Mouse (Mus musculus) thymus, postnatal 25 days (tissue): ENCODE results near the gene Vps51.

Experiments
- DNase-seq: peaks from one replicate; pipeline ENCODE4 v3.0.0; 2022

Gene Vps51

DNA sequence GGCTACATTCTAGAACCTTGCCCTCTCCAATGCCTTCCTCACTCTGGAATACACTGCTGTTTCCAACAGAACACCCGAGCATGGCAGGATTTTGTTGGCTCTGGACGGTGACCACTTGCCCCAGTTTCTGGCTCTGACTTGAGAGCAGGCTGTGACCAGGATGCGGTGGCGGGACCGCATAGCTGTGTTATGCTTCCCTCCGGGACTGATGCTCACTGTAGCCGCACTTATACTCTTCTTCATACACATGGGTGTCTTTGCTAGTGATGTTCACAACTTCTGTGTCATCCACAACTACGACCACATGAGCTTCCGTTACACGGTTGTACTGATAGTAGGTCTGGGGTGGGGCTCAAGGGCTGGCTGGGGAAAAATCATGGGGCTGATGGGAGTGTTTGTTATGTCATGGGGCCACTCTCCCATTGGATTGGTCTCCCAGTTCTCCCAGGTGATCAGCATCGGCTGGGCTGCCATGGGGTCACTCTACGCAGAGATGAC, 3.0 kb upstream of the Vps51 start, which contains the start of gene Tmem262:
Gene Tmem262, plus strand, starts transcription at position 51 of the 498 bp plus-strand sequence.
- DNase-seq: no peak

- DNase-seq: no peak
These were observed 3.1 kb downstream of the Vps51 start for GRCm38 (mm10) chr19:6073889-6074288.

DNA sequence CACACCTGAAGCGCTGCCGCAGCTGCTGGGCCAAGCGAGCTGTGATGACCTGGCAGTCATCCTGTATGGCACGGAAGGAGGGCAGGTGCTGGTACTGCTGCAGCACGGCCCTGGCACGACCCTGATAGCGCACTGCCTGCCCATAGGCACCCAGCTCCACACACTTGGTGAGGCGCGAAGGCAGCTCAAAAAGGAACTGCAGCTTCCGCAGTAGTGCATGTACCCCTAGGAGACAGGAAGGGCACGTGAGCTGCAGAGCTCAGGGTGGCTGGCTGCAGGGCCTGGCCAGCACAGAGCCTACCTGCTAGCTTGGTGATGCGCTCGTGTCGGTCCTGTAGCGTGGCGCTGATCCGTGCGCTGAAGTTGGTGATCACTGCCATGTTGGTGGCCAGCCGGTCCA, 5.8 kb downstream of the Vps51 start:
- no peak for DNase-seq

DNA sequence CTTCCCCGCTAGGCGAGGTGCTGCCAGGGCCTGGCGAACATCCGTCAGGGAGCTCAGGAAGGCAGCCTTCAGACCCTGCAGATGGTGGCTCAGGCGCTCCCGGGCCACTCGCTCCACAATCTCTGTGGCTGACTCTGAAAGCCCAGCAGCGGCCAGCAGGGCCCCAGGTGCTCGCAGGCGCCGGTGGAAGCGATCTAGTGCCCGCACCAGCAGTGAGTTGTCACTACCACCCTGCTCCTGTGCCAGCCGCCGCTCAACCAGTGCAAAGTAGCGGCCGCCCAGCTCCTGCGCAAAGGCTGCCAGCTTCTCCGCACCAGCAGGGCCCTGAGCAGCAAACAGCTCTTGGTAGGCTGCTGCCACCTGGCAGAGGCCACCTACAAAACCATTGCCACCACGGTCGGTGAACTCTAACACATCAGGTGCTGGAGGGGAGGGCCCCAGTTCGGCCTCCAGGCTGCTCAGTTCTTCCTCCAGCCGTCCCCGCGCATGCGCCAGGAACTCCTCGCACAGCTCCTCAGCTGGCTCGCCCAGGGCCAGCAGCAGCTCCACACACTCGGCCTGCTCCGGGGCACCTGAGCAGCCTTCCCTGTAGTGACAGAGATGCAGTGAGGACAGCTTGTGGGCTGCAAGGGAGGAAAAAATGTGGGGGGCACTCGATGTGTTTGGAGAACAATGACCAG, 6.3 kb downstream of the Vps51 start:
- DNase-seq: no peak

DNA sequence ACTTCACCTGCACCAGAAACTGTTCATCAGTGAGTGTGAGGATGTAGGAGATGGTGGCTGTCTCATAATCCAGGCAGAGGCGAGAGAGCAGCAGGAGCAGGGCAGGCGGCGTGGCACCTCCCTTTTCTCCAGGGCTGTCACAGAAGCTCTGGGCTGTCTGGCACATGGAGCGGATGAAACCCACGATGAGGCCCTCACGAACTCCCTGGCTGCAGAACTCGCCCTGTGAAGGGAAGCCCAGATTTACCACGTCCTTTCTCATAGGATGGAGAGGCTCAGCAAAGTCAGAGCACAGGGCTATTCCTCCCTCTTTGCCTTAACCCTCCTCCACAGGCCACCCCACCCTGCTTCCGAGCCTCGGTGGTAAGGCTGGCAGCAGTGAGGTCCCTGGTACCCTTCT, 7.2 kb downstream of the Vps51 start:
- no peak for DNase-seq

GRCm38 (mm10) chr19:6068951-6069350, 8.1 kb downstream of the Vps51 start:
- DNase-seq: peak; percentile 54

- peak; percentile 87 for DNase-seq
These were observed 9.2 kb downstream of the Vps51 start, which contains the start of gene Tm7sf2 for GRCm38 (mm10) chr19:6067724-6068415. TSS of gene Tm7sf2 (minus strand) at chr19:6068373.

DNA sequence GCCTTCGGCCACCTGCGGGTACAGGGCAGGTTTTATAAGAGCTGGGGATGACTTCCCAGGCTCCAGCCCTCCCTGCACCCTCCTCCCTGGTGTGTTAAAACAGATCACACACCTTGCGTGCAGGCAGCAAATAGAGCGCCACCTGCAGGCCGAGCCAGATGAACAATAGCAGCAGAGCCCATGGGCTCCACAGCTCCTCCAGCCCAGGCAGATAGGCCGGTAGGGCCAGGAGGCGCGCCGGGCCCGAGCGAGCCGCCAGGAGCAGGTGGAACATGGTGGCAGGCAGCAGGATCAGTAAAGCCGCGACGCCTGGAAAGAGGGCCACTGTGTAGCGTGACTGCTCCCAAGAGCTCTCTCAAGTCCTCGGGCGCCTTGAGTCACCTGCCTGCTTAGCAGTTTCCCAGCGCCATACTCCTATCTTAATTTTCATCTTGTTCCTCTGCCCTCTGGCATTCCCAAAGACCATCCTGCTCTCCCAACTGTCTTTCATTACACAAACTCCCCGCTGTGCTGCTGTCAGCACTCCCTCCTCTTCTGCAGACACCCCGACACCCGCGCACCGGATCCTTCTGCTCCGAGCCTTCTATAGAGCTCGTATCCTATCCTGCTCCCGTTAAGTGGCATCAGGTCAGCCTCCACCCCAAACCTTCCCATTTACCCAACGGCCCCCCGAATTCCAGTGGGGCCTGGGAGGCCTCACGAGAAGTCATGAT, 9.9 kb downstream of the Vps51 start:
- DNase-seq: peak; percentile 87

DNA sequence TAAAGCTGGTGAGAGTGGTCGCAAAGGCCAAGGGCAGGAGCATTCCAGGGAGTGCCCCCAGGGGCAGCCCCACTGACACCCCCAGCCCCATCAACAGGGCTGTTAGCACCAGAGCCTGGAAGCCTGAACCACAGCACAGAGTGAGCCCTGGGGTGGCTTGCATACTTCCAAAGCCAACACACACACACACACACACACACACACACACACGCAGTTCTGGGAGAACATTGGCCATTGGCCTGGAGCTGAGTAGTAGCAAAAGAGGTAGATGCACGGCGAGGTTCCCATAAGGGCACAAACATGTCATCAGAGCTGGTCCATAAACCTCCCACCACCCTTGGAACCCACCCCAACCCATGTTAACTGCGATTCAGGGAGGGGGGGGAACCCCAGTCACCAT, 10.5 kb downstream of the Vps51 start:
- DNase-seq: no peak

DNA sequence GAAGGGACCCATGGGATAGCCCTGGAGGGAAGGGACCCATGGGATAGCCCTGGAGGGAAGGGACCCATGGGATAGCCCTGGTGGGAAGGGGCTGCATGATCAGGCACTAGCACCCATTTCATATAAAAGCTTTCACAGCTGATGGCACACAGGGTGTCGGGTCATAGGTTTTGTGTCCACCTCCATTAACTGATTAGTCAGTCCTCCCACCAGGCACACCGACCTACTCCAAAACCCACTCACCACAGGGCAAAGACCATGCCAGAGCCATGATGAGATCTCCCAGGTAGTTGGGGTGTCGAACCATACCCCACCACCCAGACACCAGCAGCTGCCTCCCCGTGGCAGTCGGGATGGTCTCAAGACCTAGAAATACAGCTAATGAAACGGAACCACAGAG, 13.9 kb downstream of the Vps51 start:
- DNase-seq: no peak

DNA sequence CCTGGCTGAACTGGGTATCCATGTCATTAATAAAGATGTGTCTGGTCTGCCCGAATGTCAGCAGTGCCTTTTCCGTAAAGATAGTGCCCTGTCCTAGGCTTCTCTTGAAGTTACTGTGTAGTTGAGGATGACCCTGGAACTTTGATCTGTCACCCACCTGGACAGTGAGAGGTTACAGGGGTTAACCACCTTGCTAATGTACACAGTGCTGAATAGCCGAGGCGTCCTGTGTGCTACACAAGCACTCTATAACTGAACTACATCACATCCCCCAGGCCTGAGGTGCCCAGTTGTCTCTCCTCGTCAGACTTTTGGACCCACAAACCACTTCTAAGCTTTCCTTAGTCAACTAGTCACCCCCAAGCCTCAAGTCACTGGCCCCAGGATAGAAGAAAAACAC, 14.6 kb downstream of the Vps51 start:
- no peak for DNase-seq

DNA sequence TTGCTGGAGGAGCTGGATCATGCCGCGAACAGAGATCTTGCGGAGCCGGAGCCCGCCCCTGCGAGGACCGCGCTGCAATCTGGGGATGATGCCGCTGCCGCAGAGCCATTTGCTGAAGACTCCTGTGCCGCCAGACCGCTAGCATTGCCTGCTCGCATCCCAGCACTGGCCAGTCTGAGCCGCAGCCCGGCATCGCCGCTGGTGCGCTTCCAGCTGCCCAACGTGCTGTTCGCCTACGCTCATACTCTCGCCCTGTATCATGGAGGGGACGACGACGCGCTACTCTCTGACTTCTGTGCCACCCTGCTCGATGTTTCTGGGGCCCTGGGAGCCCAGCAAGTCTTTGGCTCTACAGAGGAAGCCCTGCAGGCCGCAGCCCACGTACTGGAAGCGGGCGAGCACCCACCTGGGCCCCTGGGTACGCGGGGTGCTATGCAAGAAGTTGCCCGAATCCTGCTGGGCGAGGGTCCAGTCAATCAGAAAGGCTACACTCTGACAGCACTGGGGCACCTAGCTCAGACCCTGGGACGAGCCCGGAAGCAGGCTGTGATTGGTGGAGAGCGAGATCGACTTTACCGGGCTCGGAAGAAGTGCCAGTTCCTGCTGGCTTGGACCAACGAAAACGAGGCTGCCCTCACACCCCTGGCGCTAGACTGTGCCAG, 15.3 kb downstream of the Vps51 start:
- peak; percentile 72 for DNase-seq

- DNase-seq: peak; percentile 94
These were observed 16.0 kb downstream of the Vps51 start, which contains the start of gene Znhit2 for GRCm38 (mm10) chr19:6061021-6061533. TSS of gene Znhit2 (plus strand) at chr19:6061192.

GRCm38 (mm10) chr19:6058966-6059365, 18.1 kb downstream of the Vps51 start:
- DNase-seq: no peak

- no peak for DNase-seq
These were observed 18.5 kb downstream of the Vps51 start for GRCm38 (mm10) chr19:6058513-6058912.

DNA sequence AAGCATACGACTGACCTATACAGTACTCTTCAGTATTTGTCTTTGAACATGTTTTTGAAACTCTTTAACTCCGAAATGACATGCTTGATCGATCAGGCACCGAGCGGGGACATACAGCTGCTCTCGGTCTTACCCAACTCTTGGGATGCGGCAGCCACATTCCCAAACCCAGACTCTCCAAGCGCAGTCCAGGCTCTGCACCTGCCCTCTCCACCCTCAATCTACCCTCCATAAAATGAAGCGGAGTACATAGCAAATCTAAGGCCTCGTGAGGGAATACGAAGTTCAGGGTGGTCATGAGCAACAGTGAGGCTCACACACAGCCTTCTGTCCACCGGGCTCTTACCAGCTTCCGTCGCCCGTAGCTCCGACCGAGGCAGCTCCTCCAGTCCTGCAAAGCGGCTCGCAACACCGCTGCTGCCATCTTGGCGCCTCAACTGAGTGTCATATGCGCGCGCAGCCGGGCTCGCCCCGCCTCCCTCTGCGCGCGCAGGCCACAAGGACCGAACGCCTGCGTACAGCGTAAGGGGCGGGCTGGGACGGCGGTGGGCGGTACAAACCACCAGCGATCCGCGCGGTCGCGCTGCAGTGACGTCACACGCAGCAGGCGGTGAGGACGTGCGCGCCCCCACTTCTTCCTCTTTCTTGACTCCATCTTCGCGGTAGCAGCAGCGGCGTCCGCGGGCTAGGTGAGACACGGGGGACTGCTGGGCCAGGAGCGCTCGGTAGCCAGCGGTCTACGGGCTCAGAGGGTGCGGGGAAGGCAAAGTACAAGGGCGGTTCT, 19.5 kb downstream of the Vps51 start, which contains the start of the genes Mrpl49 and Fau:
Gene Mrpl49, minus strand, starts transcription at position 473 of the 784 bp plus-strand sequence.
Gene Fau, plus strand, starts transcription at position 532 of the 784 bp plus-strand sequence.
- peak; percentile 99 for DNase-seq

GRCm38 (mm10) chr19:6056696-6057095, 20.3 kb downstream of the Vps51 start:
- DNase-seq: no peak

DNA sequence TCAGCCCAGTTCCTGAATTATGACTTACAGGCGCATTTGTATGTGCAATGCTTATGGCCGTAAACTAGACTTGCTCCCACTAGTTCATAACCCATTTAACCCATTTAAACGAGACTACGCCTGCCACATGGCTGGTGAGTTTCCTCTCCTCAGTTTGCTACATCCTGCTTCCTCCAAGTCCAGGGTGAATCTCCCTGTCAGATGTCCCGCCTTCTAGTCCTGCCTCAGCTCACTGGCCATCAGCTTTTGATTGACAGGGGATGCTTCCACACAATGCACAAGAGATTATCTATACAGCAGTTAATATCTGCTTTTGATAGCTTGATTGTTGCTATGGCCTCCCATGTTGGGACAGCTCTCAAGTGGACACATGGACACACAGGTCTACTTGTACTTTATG, 22.7 kb downstream of the Vps51 start:
- no peak for DNase-seq

DNA sequence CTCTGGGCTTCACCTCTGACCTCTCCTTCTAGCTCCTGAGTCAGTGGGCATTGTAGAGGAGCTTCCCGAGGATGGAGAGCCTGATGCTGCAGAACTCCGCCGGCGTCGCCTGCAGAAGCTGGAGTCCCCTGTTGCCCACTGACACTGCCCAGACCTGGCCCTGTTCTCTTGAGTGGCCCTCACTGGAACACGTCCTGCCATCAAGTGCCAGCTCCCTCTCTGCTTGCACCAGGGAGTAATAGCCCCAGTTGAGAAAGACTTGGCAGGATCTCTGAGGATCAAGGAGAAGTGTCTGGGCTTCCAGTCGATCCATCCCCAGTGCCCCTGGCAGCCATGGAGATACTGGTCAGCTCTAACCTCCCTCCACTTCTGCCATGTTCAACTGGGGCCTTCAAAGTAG, 24.5 kb downstream of the Vps51 start:
- DNase-seq: no peak

DNA sequence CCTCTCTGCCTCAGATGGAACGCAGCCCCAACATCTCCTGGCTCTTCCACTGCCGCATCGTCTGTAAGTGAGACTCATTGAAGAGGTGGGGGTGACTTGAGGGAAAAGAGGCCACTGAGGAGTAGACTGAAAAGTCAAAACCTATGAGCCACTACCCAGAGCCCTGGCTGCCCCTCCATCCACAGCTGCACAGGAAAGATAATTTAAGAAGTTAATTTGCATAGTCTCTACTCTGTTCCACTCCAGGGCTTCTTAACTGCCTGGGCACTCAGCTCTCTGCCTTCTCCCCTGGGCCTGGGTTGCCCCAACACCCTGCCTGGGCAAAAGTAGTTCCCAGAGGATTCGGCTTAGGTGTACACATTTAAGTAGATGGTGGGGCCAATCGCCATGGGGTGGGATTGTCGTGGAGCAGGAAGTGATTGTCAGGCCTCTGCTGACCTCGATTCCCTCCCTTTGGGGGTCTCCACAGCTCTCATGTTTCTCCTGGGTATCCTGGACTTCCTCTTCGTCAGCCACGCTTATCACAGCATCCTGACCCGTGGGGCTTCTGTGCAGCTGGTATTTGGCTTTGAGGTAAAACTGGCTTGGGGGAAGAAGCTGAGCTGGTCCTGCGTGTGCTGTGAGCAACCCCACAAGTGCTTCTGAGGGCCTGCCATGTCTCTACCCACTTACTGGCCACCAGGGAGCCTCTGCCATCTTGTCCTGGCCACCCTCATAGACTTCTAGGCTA, 28.2 kb downstream of the Vps51 start:
- DNase-seq: no peak

- DNase-seq: no peak
These were observed 29.2 kb downstream of the Vps51 start for GRCm38 (mm10) chr19:6047899-6048166.
